8 mouse cellular contexts compared by ENCODE assay signal in genomic region chr11:70023481-70024150, GRCm38 (mm10). TPM values are rescaled to one million over a fixed set of nuclear protein-coding genes. Genes with fewer than 3 reads are reported as not detected.
DNase-seq lines count a peak whose midpoint lies in the region; ATAC-seq and TF ChIP-seq lines count a peak whose summit lies in the region.

No protein-coding gene starts in this region.

- no peak for TF ChIP-seq POLR2A in cerebellum, adult 2 months (IDR thresholded peaks at IDR 0.05; ENCODE audit: borderline replicate concordance, insufficient read depth, low read length)
- no peak for TF ChIP-seq POLR2A in testis, adult 2 months (IDR thresholded peaks at IDR 0.05; ENCODE audit: control insufficient read depth, low read depth, low read length)

- no peak for TF ChIP-seq CTCF in cerebellum, adult 2 months (IDR thresholded peaks at IDR 0.05; ENCODE audit: borderline replicate concordance, insufficient read depth, low read depth, low read length)
- no peak for TF ChIP-seq CTCF in testis, adult 2 months (IDR thresholded peaks at IDR 0.05; ENCODE audit: control insufficient read depth, insufficient read depth, insufficient replicate concordance, low read depth, low read length)

- no peaks in the 10 kb centered on the region for H3K27me3 ChIP-seq in cerebellum, adult 2 months (ENCODE audit: control insufficient read depth, insufficient read depth, low read length)
- no peaks in the 10 kb centered on the region for H3K27me3 ChIP-seq in testis, adult 2 months (ENCODE audit: control insufficient read depth, insufficient read depth, low read length)
- H3K27me3 ChIP-seq in limb, embryonic 10.5 days (ENCODE audit: low read depth, poor library complexity, severe bottlenecking), result no peaks in the 10 kb centered on the region
- H3K27me3 ChIP-seq in neural tube, embryonic 13.5 days, result no peaks in the 10 kb centered on the region

- H3K9me3 ChIP-seq in limb, embryonic 10.5 days (replicated peaks), result no peaks in the 10 kb centered on the region
- H3K9me3 ChIP-seq in neural tube, embryonic 13.5 days, result no peaks in the 10 kb centered on the region

- WGBS in cerebellum, adult 2 months, result 7% methylated on average over 24 of the region's 29 CpGs
- 7% methylated on average over 21 of the region's 29 CpGs for WGBS in limb, embryonic 10.5 days
- 7% methylated on average over 23 of the region's 29 CpGs for WGBS in neural tube, embryonic 13.5 days

- H3K4me2 ChIP-seq in neural tube, embryonic 13.5 days, result peak overlapping the region; percentile 70

- no peak for DNase-seq in cerebellum, adult 2 months
- no peak for DNase-seq in testis, postnatal 14 days (ENCODE audit: low spot score)
- DNase-seq in limb, embryonic 10.5 days (ENCODE audit: low spot score), result peak; percentile 73
- no peak for DNase-seq in urinary bladder, postnatal 4 days (ENCODE audit: low spot score in 2 of 2)

- no peak for ATAC-seq in cerebellum, adult (ENCODE audit: insufficient number of reproducible peaks, low FRiP score, low TSS enrichment)
- ATAC-seq in neural tube, embryonic 13.5 days (ENCODE audit: low read depth), result no peak
- ATAC-seq in monocyte, adult 5-6 weeks (replicated peaks; ENCODE audit: insufficient number of reproducible peaks, low FRiP score, low TSS enrichment, poor library complexity, severe bottlenecking), result no peak

- H3K4me1 ChIP-seq in cerebellum, adult 2 months (ENCODE audit: control insufficient read depth, insufficient read depth, low read length), result peaks cover 14% of the 10 kb centered on the region; the same call in 1 of the 2 replicates
- peaks cover 43% of the 10 kb centered on the region for H3K4me1 ChIP-seq in testis, adult 2 months (ENCODE audit: control insufficient read depth, insufficient read depth, low read length)
- H3K4me1 ChIP-seq in limb, embryonic 10.5 days, result peaks cover 95% of the 10 kb centered on the region
- H3K4me1 ChIP-seq in neural tube, embryonic 13.5 days (replicated peaks), result peaks cover 94% of the 10 kb centered on the region

- H3K9ac ChIP-seq in neural tube, embryonic 13.5 days, result peak overlapping the region; percentile 71

- H3K36me3 ChIP-seq in testis, adult 2 months (ENCODE audit: control insufficient read depth, insufficient read depth, low read length), result no peaks in the 10 kb centered on the region
- no peaks in the 10 kb centered on the region for H3K36me3 ChIP-seq in limb, embryonic 10.5 days
- no peaks in the 10 kb centered on the region for H3K36me3 ChIP-seq in neural tube, embryonic 13.5 days

- H3K27ac ChIP-seq in cerebellum, adult 2 months (ENCODE audit: insufficient read depth, low read length), result no peak overlapping the region
- no peak overlapping the region for H3K27ac ChIP-seq in testis, adult 2 months (ENCODE audit: control insufficient read depth, insufficient read depth, low read depth, low read length)
- H3K27ac ChIP-seq in limb, embryonic 10.5 days, result peak overlapping the region; percentile 63
- H3K27ac ChIP-seq in neural tube, embryonic 13.5 days (replicated peaks), result peak overlapping the region; percentile 79

- H3K4me3 ChIP-seq in cerebellum, adult 2 months (replicated peaks; ENCODE audit: insufficient read depth, low read depth, low read length), result peak overlapping the region; percentile 51
- H3K4me3 ChIP-seq in testis, adult 2 months (ENCODE audit: control insufficient read depth, low read depth, low read length), result peak overlapping the region; percentile 39
- H3K4me3 ChIP-seq in limb, embryonic 10.5 days, result peak overlapping the region; percentile 53
- peak overlapping the region; percentile 39 for H3K4me3 ChIP-seq in neural tube, embryonic 13.5 days

RNA-seq across cellular contexts. Expression of gene Dlg4, which starts 6.9 kb away (rescaled TPM):
- 352 and 374 TPM in 2 replicates for polyA plus RNA-seq in cerebellum, adult 2 months (2012; rRNA removed)
- 5.6 and 6.5 TPM in 2 replicates for polyA plus RNA-seq in testis, adult 2 months (2012; rRNA removed)
- polyA plus RNA-seq in limb, embryonic 10.5 days (2016; fragmentation: Nextera tagmentation; extraction: Ambion mirVana), result 8.8 and 12.9 TPM in 2 replicates
- 23.1 and 23.5 TPM in 2 replicates for polyA plus RNA-seq in neural tube, embryonic 13.5 days (2015; fragmentation: Nextera tagmentation; extraction: Ambion mirVana)
- total RNA-seq in monocyte, adult 5-6 weeks (2017), result 3.5 to 20.2 TPM (median 6.5 TPM) in 3 replicates

RNA-seq across cellular contexts. Expression of gene Acadvl, which starts 8.4 kb away (rescaled TPM):
- 104 and 112 TPM in 2 replicates for polyA plus RNA-seq in cerebellum, adult 2 months (2012; rRNA removed)
- polyA plus RNA-seq in testis, adult 2 months (2012; rRNA removed), result 20.6 and 20.9 TPM in 2 replicates
- 36.4 and 52.1 TPM in 2 replicates for polyA plus RNA-seq in limb, embryonic 10.5 days (2016; fragmentation: Nextera tagmentation; extraction: Ambion mirVana)
- 58.2 and 60.9 TPM in 2 replicates for polyA plus RNA-seq in neural tube, embryonic 13.5 days (2015; fragmentation: Nextera tagmentation; extraction: Ambion mirVana)
- 46.9 to 64.6 TPM (median 55.3 TPM) in 3 replicates for total RNA-seq in monocyte, adult 5-6 weeks (2017)

RNA-seq across cellular contexts. Expression of gene Dvl2, which starts 23.2 kb away (rescaled TPM):
- 27.2 and 28.9 TPM in 2 replicates for polyA plus RNA-seq in cerebellum, adult 2 months (2012; rRNA removed)
- polyA plus RNA-seq in testis, adult 2 months (2012; rRNA removed), result 15.2 and 16.4 TPM in 2 replicates
- 65.2 and 70.6 TPM in 2 replicates for polyA plus RNA-seq in limb, embryonic 10.5 days (2016; fragmentation: Nextera tagmentation; extraction: Ambion mirVana)
- 26.7 and 28.8 TPM in 2 replicates for polyA plus RNA-seq in neural tube, embryonic 13.5 days (2015; fragmentation: Nextera tagmentation; extraction: Ambion mirVana)
- 18.6 to 27.1 TPM (median 19.1 TPM) in 3 replicates for total RNA-seq in monocyte, adult 5-6 weeks (2017)

RNA-seq across cellular contexts. Expression of gene Phf23, which starts 28.0 kb away (rescaled TPM):
- polyA plus RNA-seq in cerebellum, adult 2 months (2012; rRNA removed), result 41.8 and 44.4 TPM in 2 replicates
- 19.0 and 21.2 TPM in 2 replicates for polyA plus RNA-seq in testis, adult 2 months (2012; rRNA removed)
- polyA plus RNA-seq in limb, embryonic 10.5 days (2016; fragmentation: Nextera tagmentation; extraction: Ambion mirVana), result 101 and 106 TPM in 2 replicates
- 74.2 and 76.3 TPM in 2 replicates for polyA plus RNA-seq in neural tube, embryonic 13.5 days (2015; fragmentation: Nextera tagmentation; extraction: Ambion mirVana)
- 48.7 to 74.0 TPM (median 57.5 TPM) in 3 replicates for total RNA-seq in monocyte, adult 5-6 weeks (2017)

RNA-seq across cellular contexts. Expression of gene Asgr1, which starts 30.3 kb away (rescaled TPM):
- polyA plus RNA-seq in cerebellum, adult 2 months (2012; rRNA removed), result 13.8 and 17.1 TPM in 2 replicates
- 1.00 and 1.4 TPM in 2 replicates for polyA plus RNA-seq in testis, adult 2 months (2012; rRNA removed)
- 0.71 and 0.74 TPM in 2 replicates for polyA plus RNA-seq in limb, embryonic 10.5 days (2016; fragmentation: Nextera tagmentation; extraction: Ambion mirVana)
- polyA plus RNA-seq in neural tube, embryonic 13.5 days (2015; fragmentation: Nextera tagmentation; extraction: Ambion mirVana), result 1.4 and 2.6 TPM in 2 replicates
- total RNA-seq in monocyte, adult 5-6 weeks (2017), result not detected in 3 replicates

Comparison
In these comparisons a context has a peak if more than half of its experiments do, and no peak if none do; other contexts are left out.
1. H3K27ac ChIP-seq: peak in limb, embryonic 10.5 days (single experiment) and neural tube, embryonic 13.5 days (single experiment); none in cerebellum, adult 2 months (single experiment) and testis, adult 2 months (single experiment).
2. RNA of gene Dlg4, which starts 6.9 kb away (polyA plus RNA-seq): 352 to 374 TPM in cerebellum, adult 2 months; 23.1 to 23.5 TPM in neural tube, embryonic 13.5 days, 8.8 to 12.9 TPM in limb, embryonic 10.5 days and 5.6 to 6.5 TPM in testis, adult 2 months; every median in the first group is over 10 times any median in the second.
3. Peak in every context shown above with its lines, with median percentiles within 50 percentile points of each other: H3K4me3 ChIP-seq.